Mouse (Mus musculus) ES-E14 (cell line): ENCODE results near the gene Paqr4. TPM values are rescaled to one million over a fixed set of nuclear protein-coding genes. Genes with fewer than 3 reads are reported as not detected.

Experiments
- DNase-seq: peaks from one replicate; pipeline ENCODE4 v3.0.0-alpha.2; 2013; ENCODE audit warnings: low read depth, low spot score
- H3K27ac ChIP-seq: 2 replicates; pipeline ENCODE4 v1.5.1; 2012; ENCODE audit warnings: low read depth, mild to moderate bottlenecking, low read length, moderate library complexity, mixed read lengths; ENCODE audit not compliant: poor library complexity, insufficient read depth, severe bottlenecking
- H3K36me3 ChIP-seq: 2 replicates; pipeline ENCODE4 v1.6.1; 2012; ENCODE audit warnings: mild to moderate bottlenecking, low read length, moderate library complexity, mixed read lengths; ENCODE audit not compliant: control insufficient read depth, poor library complexity, insufficient read depth, severe bottlenecking
- H3K4me1 ChIP-seq, 2 experiments: fragments of 150-350 bp in 1 of 2; sonication (generic) in 1 of 2; 2 replicates each; pipeline ENCODE4 v1.6.1; 2012; ENCODE audit warnings: low read length in 2 of 2, mild to moderate bottlenecking in 1 of 2, mixed read lengths in 1 of 2; ENCODE audit not compliant: control insufficient read depth in 2 of 2, insufficient read depth in 2 of 2, poor library complexity in 1 of 2
- H3K4me3 ChIP-seq, 2 experiments: fragments of 150-350 bp in 1 of 2; sonication (generic) in 1 of 2; 2 replicates each; pipeline ENCODE4 v1.5.1; 2012; ENCODE audit warnings: low read length in 2 of 2, low read depth in 1 of 2, mild to moderate bottlenecking in 1 of 2, mixed read lengths in 1 of 2; ENCODE audit not compliant: insufficient read depth in 1 of 2, poor library complexity in 1 of 2, severe bottlenecking in 1 of 2
- H3K9ac ChIP-seq: 2 replicates; pipeline ENCODE4 v1.6.1; 2012; ENCODE audit warnings: low read depth, mild to moderate bottlenecking, low read length, mixed read lengths; ENCODE audit not compliant: poor library complexity, insufficient read depth, severe bottlenecking
- H3K9me3 ChIP-seq: fragments of 150-350 bp; sonication (generic); 2 replicates; pipeline ENCODE4 v1.6.1; 2012; ENCODE audit warnings: low read depth, mild to moderate bottlenecking, low read length; ENCODE audit not compliant: control insufficient read depth, insufficient read depth
- CHD2 ChIP-seq: IDR thresholded peaks from 2 replicates; pipeline ENCODE4 v1.6.1; 2014; ENCODE audit warnings: mild to moderate bottlenecking, low read depth, low read length, inconsistent platforms
- HCFC1 ChIP-seq: IDR thresholded peaks from 2 replicates; pipeline ENCODE4 v1.6.1; 2012; ENCODE audit warnings: low read length, inconsistent platforms, borderline replicate concordance; ENCODE audit not compliant: insufficient read depth
- MAFK ChIP-seq: IDR thresholded peaks from 2 replicates; pipeline ENCODE4 v1.6.1; 2014; ENCODE audit warnings: mild to moderate bottlenecking, low read depth, low read length, inconsistent platforms; ENCODE audit not compliant: insufficient read depth
- ZC3H11A ChIP-seq: IDR thresholded peaks from 2 replicates; pipeline ENCODE4 v1.6.1; 2012; ENCODE audit warnings: low read depth, mild to moderate bottlenecking, inconsistent platforms, low read length, borderline replicate concordance
- ZNF384 ChIP-seq: IDR thresholded peaks from 2 replicates; pipeline ENCODE4 v1.6.1; 2012; ENCODE audit warnings: low read depth, low read length, inconsistent platforms
- in situ Hi-C, 2 experiments: fragments of 600-800 bp; cut with MboI; formaldehyde crosslinking; loops; one replicate each; pipeline ENCODE4 v1.15.1; 2025; ENCODE audit warnings: low sequenced_read_pairs in 2 of 2, inconsistent platforms in 1 of 2; ENCODE audit not compliant: unreplicated experiment in 2 of 2
- total RNA-seq: library from RNA; depleted of rRNA; stranded (reverse); fragments of 300-350 nt; gene quantifications from 2 replicates; pipeline ENCODE4 v1.2.3, GENCODE M21; 2012; rRNA removed

The Paqr4 gene
- total RNA-seq, 1 experiment: 2.8 TPM

DNA sequence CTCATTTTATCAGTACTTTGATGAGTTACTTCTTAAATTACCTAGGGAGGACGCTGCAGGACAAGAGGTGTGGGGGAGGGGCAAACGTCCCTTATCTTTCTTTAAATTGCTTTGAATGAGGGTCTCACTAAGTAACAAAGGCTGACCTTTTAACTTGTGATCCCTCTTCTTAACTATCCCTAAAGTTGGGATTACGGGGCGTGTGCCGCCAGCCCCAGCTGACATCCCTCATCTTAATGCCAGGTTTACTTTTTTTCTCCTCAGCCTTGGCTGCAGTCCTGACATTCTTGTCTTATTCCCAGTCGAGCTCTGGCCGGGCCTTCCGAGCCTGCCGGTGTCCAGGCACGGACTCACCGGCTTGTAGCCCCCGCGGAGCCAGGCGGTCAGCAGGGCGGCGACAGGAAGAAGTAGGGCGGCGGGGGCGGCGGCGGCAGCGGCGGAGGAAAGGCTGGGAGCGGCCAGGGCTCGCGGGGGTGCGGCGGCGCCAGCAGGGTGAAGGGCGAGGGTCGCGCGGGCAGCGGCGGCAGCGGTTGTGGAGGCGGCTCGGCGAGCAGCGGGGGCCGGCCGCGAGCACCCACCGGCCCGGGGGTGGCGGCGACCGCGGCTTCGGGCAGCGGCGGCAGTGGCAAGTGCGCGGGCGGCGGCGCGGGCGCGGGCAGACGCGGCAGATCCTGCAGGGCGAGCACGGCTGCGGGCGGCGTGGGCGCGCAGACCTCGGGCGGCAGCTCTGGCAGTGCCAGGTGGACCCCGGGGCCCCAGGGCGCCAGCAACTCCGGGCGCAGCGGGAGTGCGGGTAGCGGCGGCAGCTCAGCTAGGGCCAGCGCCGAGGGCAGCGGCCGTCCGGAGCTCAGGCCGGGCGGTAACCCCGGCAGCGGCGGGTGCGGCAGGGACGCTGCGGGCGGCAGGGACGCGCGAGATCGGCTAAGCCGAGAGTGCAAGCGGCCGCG is 41.3 kb downstream of the Paqr4 start:
- no peak for TF ChIP-seq HCFC1
- TF ChIP-seq ZC3H11A: no peak
- no peak for TF ChIP-seq MAFK
- no peak for TF ChIP-seq CHD2
- no peak for TF ChIP-seq ZNF384
- no peaks in the 10 kb centered on the region for H3K36me3 ChIP-seq
- H3K9me3 ChIP-seq: no peaks in the 10 kb centered on the region
- in situ Hi-C loops: no loop called here
- peaks cover 0 to 25% of the 10 kb centered on the region in 2 experiments; a peak in 2 of 4 replicates for H3K4me1 ChIP-seq
- peak overlapping the region; percentile 70 for H3K9ac ChIP-seq
- no peak for DNase-seq
- H3K27ac ChIP-seq: no peak overlapping the region
- H3K4me3 ChIP-seq: peak overlapping the region; percentile 75 to 88

DNA sequence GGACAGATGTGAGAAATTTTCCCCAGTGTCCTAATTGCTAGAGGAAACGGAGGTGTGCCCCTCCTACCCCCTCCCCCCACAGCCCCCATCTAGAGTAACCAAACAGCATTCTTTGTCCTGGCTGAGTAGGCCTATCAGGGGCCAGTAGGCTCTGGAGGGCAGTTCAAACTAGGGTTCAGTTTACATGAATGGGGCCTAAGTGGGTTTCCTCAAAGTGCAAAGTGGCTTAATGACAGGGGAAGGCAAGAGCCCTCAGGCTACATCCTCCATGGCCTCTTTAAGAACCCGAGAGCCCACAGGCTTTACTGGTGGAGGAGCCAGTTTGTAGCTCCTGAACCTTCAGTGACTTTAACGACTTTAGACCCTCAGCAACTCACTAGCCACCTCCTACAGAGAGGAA is 44.9 kb downstream of the Paqr4 start:
- no peak for DNase-seq
- Histone ChIP-seq H3K4me3 (no peak overlapping the region), H3K4me1 (peaks cover 2 to 27% of the 10 kb centered on the region in 2 experiments; a peak in 3 of 4 replicates), H3K9ac (no peak overlapping the region), H3K9me3 (no peaks in the 10 kb centered on the region), H3K36me3 (no peaks in the 10 kb centered on the region), H3K27ac (peak overlapping the region; percentile 53)
- TF ChIP-seq MAFK (no peak), CHD2 (no peak), ZC3H11A (no peak), ZNF384 (no peak), HCFC1 (no peak)
- in situ Hi-C loops: no loop called here

DNA sequence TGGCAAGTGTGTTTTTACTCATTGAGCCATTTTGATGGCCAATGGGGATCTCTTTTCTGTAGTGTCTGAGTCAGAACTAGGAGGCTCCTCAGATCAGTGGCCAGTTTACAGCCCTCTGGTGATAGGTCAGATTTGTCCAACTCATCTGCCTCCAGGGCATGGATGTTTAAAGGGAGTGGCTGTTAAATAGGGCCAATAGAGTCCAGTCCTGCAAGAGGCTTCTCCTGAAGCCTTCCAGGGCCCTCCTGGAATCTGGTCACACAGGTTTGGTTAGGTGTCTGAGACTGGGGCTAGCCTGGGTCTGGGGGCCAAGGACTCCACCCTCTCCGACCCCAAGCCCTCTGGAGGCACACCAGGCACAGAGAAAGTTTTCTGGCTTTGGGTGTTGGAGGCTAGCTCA is 46.2 kb downstream of the Paqr4 start:
- no peak for DNase-seq
- TF ChIP-seq HCFC1 (no peak), ZNF384 (no peak), MAFK (no peak), CHD2 (no peak), ZC3H11A (no peak)
- H3K4me3 ChIP-seq: no peak overlapping the region
- H3K36me3 ChIP-seq: no peaks in the 10 kb centered on the region
- no peaks in the 10 kb centered on the region for H3K9me3 ChIP-seq
- no peak overlapping the region for H3K9ac ChIP-seq
- H3K4me1 ChIP-seq: peaks cover 2 to 27% of the 10 kb centered on the region in 2 experiments; a peak in 3 of 4 replicates
- in situ Hi-C loops: no loop called here
- peak overlapping the region; percentile 64; the same call in 1 of the 2 replicates for H3K27ac ChIP-seq

Other genes with a start within 250 kb of the Paqr4 start
- 8.4 and 8.8 TPM in 2 replicates for gene Zfp213, start 176.6 kb downstream of the Paqr4 start, total RNA-seq
- 19.9 and 26.9 TPM in 2 replicates for gene Zfp13, start 141.4 kb downstream of the Paqr4 start, total RNA-seq
- 62.5 and 93.1 TPM in 2 replicates for gene Zscan10, start 140.0 kb downstream of the Paqr4 start, total RNA-seq
- gene Mmp25, start 95.6 kb downstream of the Paqr4 start, total RNA-seq: 4.7 and 4.9 TPM in 2 replicates
- gene Bicdl2, start 80.4 kb downstream of the Paqr4 start, total RNA-seq: 1.1 and 2.9 TPM in 2 replicates
- gene Hcfc1r1, start 67.3 kb downstream of the Paqr4 start, total RNA-seq: 26.4 and 36.4 TPM in 2 replicates
- 53.7 and 64.9 TPM in 2 replicates for gene Thoc6, start 67.0 kb downstream of the Paqr4 start, total RNA-seq
- 101 and 138 TPM in 2 replicates for gene Tnfrsf12a, start 63.4 kb downstream of the Paqr4 start, total RNA-seq
- gene Cldn6, start 61.6 kb downstream of the Paqr4 start, total RNA-seq: 72.7 and 199 TPM in 2 replicates
- 3.7 and 5.7 TPM in 2 replicates for gene Cldn9, start 56.8 kb downstream of the Paqr4 start, total RNA-seq
- gene 1520401A03Rik, start 18.1 kb downstream of the Paqr4 start, total RNA-seq: 0.04 and 1.0 TPM in 2 replicates
- 24.1 and 41.3 TPM in 2 replicates for gene Pkmyt1, start 14.5 kb downstream of the Paqr4 start, total RNA-seq
- 2.5 and 4.3 TPM in 2 replicates for gene Kremen2, start 5.0 kb upstream of the Paqr4 start, total RNA-seq
- gene Flywch1, start 30.7 kb upstream of the Paqr4 start, total RNA-seq: 31.6 and 35.1 TPM in 2 replicates
- gene Flywch2, start 45.2 kb upstream of the Paqr4 start, total RNA-seq: 8.0 and 10.8 TPM in 2 replicates
- gene Srrm2, start 49.7 kb upstream of the Paqr4 start, total RNA-seq: 192 and 230 TPM in 2 replicates
- 651 and 726 TPM in 2 replicates for gene Elob, start 88.3 kb upstream of the Paqr4 start, total RNA-seq
- 0.45 and 0.95 TPM in 2 replicates for gene Prss33, start 95.2 kb upstream of the Paqr4 start, total RNA-seq
- 0.26 and 0.31 TPM in 2 replicates for gene Prss32, start 103.0 kb upstream of the Paqr4 start, total RNA-seq
- 6.8 and 11.0 TPM in 2 replicates for gene Prss41, start 103.3 kb upstream of the Paqr4 start, total RNA-seq
- not detected in 2 replicates for gene Prss21, start 127.2 kb upstream of the Paqr4 start, total RNA-seq
- not detected in 2 replicates for gene Dcpp1, start 140.0 kb upstream of the Paqr4 start, total RNA-seq
- not detected in 2 replicates for gene Dcpp2, start 140.0 kb upstream of the Paqr4 start, total RNA-seq
- not detected in 2 replicates for gene Dcpp3, start 176.6 kb upstream of the Paqr4 start, total RNA-seq
- not detected in 2 replicates for gene Sbp, start 200.8 kb upstream of the Paqr4 start, total RNA-seq
- gene Sbpl, start 214.4 kb upstream of the Paqr4 start, total RNA-seq: not detected in 2 replicates
- gene Prss30, start 239.7 kb upstream of the Paqr4 start, total RNA-seq: not detected in 2 replicates